In the genomic region with DNA sequence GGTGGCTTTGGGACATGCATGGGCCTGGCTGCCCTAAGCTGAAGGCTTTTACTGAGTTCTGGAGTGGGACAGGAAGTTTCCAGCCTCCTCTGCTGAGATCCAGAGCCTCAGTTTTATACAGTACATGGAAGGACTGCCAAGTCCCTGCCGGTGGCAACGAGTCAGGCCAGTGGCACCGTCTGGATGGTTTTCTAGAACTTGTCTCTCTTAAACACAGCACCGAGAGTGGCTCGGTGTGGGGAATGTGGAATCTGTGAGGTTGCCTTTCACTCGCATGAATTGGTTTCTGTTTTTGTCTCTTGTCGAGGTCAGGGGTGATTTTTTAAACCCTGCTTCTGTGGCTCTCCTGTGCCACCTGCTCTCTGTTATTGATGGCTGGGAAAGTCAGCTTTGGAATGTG, we compare ENCODE assay signal across 20 mouse cellular contexts. TPM values are rescaled to one million over a fixed set of nuclear protein-coding genes. Genes with fewer than 3 reads are reported as not detected.
A peak's percentile ranks its signal among the peaks of the same experiment; 100 is the strongest.
DNase-seq lines count a peak whose midpoint lies in the region; ATAC-seq and TF ChIP-seq lines count a peak whose summit lies in the region.
"Had no signal": no experiment of that assay in that cellular context is flagged by ENCODE, and none has a peak within 500 bp of the region (broad histone marks: within the 10 kb centered on the region; RNA-seq: fewer than 3 reads in every experiment).

No protein-coding gene starts in this region.

- no peak overlapping the region for H3K4me3 ChIP-seq in midbrain, postnatal 0 days (ENCODE audit: low read depth, low read length)
- H3K4me3 ChIP-seq in midbrain, embryonic 11.5 days (ENCODE audit: low read depth, low read length), result no peak overlapping the region
- H3K4me3 ChIP-seq: embryonic facial prominence, embryonic 15.5 days; neural tube, embryonic 13.5 days had no signal

- H3K36me3 ChIP-seq in midbrain, postnatal 0 days (ENCODE audit: insufficient read depth, low read length), result no peaks in the 10 kb centered on the region; the same call in 1 of the 2 replicates
- no peaks in the 10 kb centered on the region for H3K36me3 ChIP-seq in midbrain, embryonic 11.5 days (ENCODE audit: control insufficient read depth, insufficient read depth, low read length)
- H3K36me3 ChIP-seq: embryonic facial prominence, embryonic 15.5 days; neural tube, embryonic 13.5 days had no signal

- no peak for ATAC-seq in cerebellum, adult (ENCODE audit: insufficient number of reproducible peaks, low FRiP score, low TSS enrichment)
- ATAC-seq in midbrain, postnatal 0 days (ENCODE audit: low FRiP score), result no peak
- ATAC-seq in midbrain, embryonic 11.5 days (ENCODE audit: low FRiP score), result no peak
- ATAC-seq: forebrain, embryonic 16.5 days; inflammation-experienced regulatory T-cells, adult 6 months had no signal

- H3K9ac ChIP-seq in midbrain, postnatal 0 days (replicated peaks; ENCODE audit: low read length, poor library complexity, severe bottlenecking), result peak overlapping the region; percentile 13; the same call in 1 of the 2 replicates
- no peak overlapping the region for H3K9ac ChIP-seq in midbrain, embryonic 11.5 days (ENCODE audit: low read length)
- H3K9ac ChIP-seq: embryonic facial prominence, embryonic 15.5 days; neural tube, embryonic 13.5 days had no signal

- no peaks in the 10 kb centered on the region for H3K9me3 ChIP-seq in midbrain, postnatal 0 days (ENCODE audit: low read length)
- no peaks in the 10 kb centered on the region for H3K9me3 ChIP-seq in midbrain, embryonic 11.5 days (ENCODE audit: control insufficient read depth, low read length)
- H3K9me3 ChIP-seq: embryonic facial prominence, embryonic 15.5 days; neural tube, embryonic 13.5 days had no signal

- H3K4me1 ChIP-seq in midbrain, postnatal 0 days (ENCODE audit: insufficient read depth, low read length), result 0 out of 2 replicates have a peak, but pooled peaks cover 11% of the 10 kb centered on the region
- peaks cover 10% of the 10 kb centered on the region for H3K4me1 ChIP-seq in midbrain, embryonic 11.5 days (ENCODE audit: control insufficient read depth, insufficient read depth, low read length)

- H3K4me2 ChIP-seq in midbrain, postnatal 0 days (ENCODE audit: low read depth, low read length, poor library complexity, severe bottlenecking), result peak overlapping the region; percentile 18; the same call in 1 of the 2 replicates
- no peak overlapping the region for H3K4me2 ChIP-seq in midbrain, embryonic 11.5 days
- H3K4me2 ChIP-seq: embryonic facial prominence, embryonic 15.5 days; liver, embryonic 11.5 days; neural tube, embryonic 13.5 days had no signal

- TF ChIP-seq CTCF in midbrain, postnatal 0 days (IDR thresholded peaks at IDR 0.05), result no peak

- DNase-seq in cerebellum, adult 11-12 months, result peak; percentile 76
- no peak for DNase-seq in midbrain, postnatal 0 days (ENCODE audit: low spot score)
- no peak for DNase-seq in midbrain, embryonic 11.5 days (ENCODE audit: low spot score, missing footprints)
- DNase-seq in brain, adult 2 months (ENCODE audit: low read depth, low spot score), result peak; percentile 77
- peak; percentile 62 to 74 for DNase-seq in cerebellum, postnatal 14 days
- no peak for DNase-seq in lung, postnatal 14 days
- no peak for DNase-seq in gastrocnemius, postnatal 10 days
- DNase-seq: adrenal gland, postnatal 25 days; kidney, adult 2 months; kidney, postnatal 10 days; lung, adult 2 months; lung, postnatal 36 days; thymus, postnatal 36 days had no signal

- WGBS in midbrain, postnatal 0 days, result 44% methylated on average over 7 of the region's 7 CpGs
- WGBS in midbrain, embryonic 11.5 days, result 60% methylated on average over 7 of the region's 7 CpGs

- no peaks in the 10 kb centered on the region for H3K27me3 ChIP-seq in midbrain, postnatal 0 days (ENCODE audit: insufficient read depth, low read length)
- H3K27me3 ChIP-seq in midbrain, embryonic 11.5 days (ENCODE audit: control insufficient read depth, insufficient read depth, low read length), result peaks cover 17% of the 10 kb centered on the region

- H3K27ac ChIP-seq in midbrain, postnatal 0 days (ENCODE audit: low read depth, low read length), result no peak overlapping the region
- no peak overlapping the region for H3K27ac ChIP-seq in midbrain, embryonic 11.5 days (ENCODE audit: low read depth, low read length)
- H3K27ac ChIP-seq: embryonic facial prominence, embryonic 15.5 days; neural tube, embryonic 13.5 days had no signal

RNA-seq across cellular contexts. Expression of gene Prkcb, which starts 3.6 kb away (rescaled TPM):
- 307 and 308 TPM in 2 replicates for total RNA-seq in midbrain, postnatal 0 days (2014; rRNA removed)
- 184 and 196 TPM in 2 replicates for polyA plus RNA-seq in midbrain, postnatal 0 days (2015; fragmentation: Nextera tagmentation; extraction: Ambion mirVana)
- 15.3 and 17.9 TPM in 2 replicates for polyA plus RNA-seq in midbrain, embryonic 11.5 days (2014; fragmentation: Nextera tagmentation; extraction: Ambion mirVana)
- 1 to 10 TPM; 2.9 to 4.2 TPM for total RNA-seq in gastrocnemius, postnatal 10 days (2021)
- total RNA-seq: MEL had no signal

Comparison
In these comparisons a context has a peak if more than half of its experiments do, and no peak if none do; other contexts are left out.
1. DNase-seq: peak in cerebellum, adult 11-12 months (single experiment), brain, adult 2 months (single experiment) and cerebellum, postnatal 14 days (2 of 2); none in midbrain, postnatal 0 days (single experiment), midbrain, embryonic 11.5 days (single experiment), lung, postnatal 14 days (single experiment) and gastrocnemius, postnatal 10 days (single experiment).
2. RNA of gene Prkcb, which starts 3.6 kb away (total RNA-seq): 307 to 308 TPM in midbrain, postnatal 0 days; 2.9 to 4.2 TPM in gastrocnemius, postnatal 10 days; every median in the first group is over 10 times any median in the second.